Mouse (Mus musculus) hindbrain, postnatal 0 days (tissue): ENCODE results near the gene Naip2. TPM values are rescaled to one million over a fixed set of nuclear protein-coding genes. Genes with fewer than 3 reads are reported as not detected.
"Not testable (repeated sequence)": the region's sequence is repeated elsewhere in the genome, so short reads cannot be mapped to it uniquely, and the experiment has no call there.

Experiments
- ATAC-seq: fragments of 200-750 bp; cut with Nextera tagmentation; 2 replicates; pipeline ENCODE4 v1.8.0; 2017; ENCODE audit warnings: mild to moderate bottlenecking, moderate TSS enrichment, moderate library complexity
- DNase-seq: peaks from one replicate; pipeline ENCODE4 v3.0.0-alpha.2; 2015; ENCODE audit warnings: low spot score
- H3K27ac ChIP-seq: fragments of 300-500 bp; sonication (generic); 2 replicates; pipeline ENCODE4 v1.5.1; 2014; ENCODE audit warnings: mild to moderate bottlenecking
- H3K27me3 ChIP-seq: fragments of 300-500 bp; sonication (generic); 2 replicates; pipeline ENCODE4 v1.6.1; 2014; ENCODE audit warnings: low read length, mixed read lengths; ENCODE audit not compliant: insufficient read depth
- H3K36me3 ChIP-seq: fragments of 300-500 bp; sonication (generic); 2 replicates; pipeline ENCODE4 v1.6.1; 2014; ENCODE audit warnings: low read length, mixed read lengths; ENCODE audit not compliant: insufficient read depth
- H3K4me1 ChIP-seq: fragments of 300-500 bp; sonication (generic); 2 replicates; pipeline ENCODE4 v1.6.1; 2014; ENCODE audit warnings: antibody characterized with exemption, low read length, mixed read lengths; ENCODE audit not compliant: insufficient read depth
- H3K4me2 ChIP-seq: fragments of 300-500 bp; sonication (generic); 2 replicates; pipeline ENCODE4 v1.6.1; 2014; ENCODE audit warnings: low read depth, mild to moderate bottlenecking, low read length, moderate library complexity, mixed read lengths
- H3K4me3 ChIP-seq: fragments of 300-500 bp; sonication (generic); 2 replicates; pipeline ENCODE4 v1.5.1; 2014; ENCODE audit warnings: low read length
- H3K9ac ChIP-seq: fragments of 300-500 bp; sonication (generic); replicated peaks from 2 replicates; pipeline ENCODE4 v1.6.1; 2014; ENCODE audit warnings: mild to moderate bottlenecking, low read length, moderate library complexity, mixed read lengths
- H3K9me3 ChIP-seq: fragments of 300-500 bp; sonication (generic); 2 replicates; pipeline ENCODE4 v1.6.1; 2016; ENCODE audit warnings: low read length, mixed read lengths
- CTCF ChIP-seq: IDR thresholded peaks from 2 replicates; pipeline ENCODE4 v1.5.1; 2016; ENCODE audit warnings: antibody characterized with exemption, control low read depth, low read depth
- WGBS: fragments of 180-500 bp; shearing (Covaris S2); extraction: QIAGEN DNeasy Blood & Tissue Kit; methylation state at CpG from one replicate; pipeline ENCODE4 v1.1.7; 2014; 5-methylcytosine and 5-hydroxymethylcytosine counted together
- polyA plus RNA-seq: library from polyadenylated mRNA; unstranded; fragments of >200 nt; fragmentation: Nextera tagmentation; extraction: Ambion mirVana; gene quantifications from 2 replicates; pipeline ENCODE4 v1.2.1, GENCODE M21; 2015
- total RNA-seq: library from RNA; depleted of rRNA; stranded (reverse); fragments of >200 nt; gene quantifications from 2 replicates; pipeline ENCODE4 v1.2.3, GENCODE M21; 2014

The Naip2 gene
- total and polyA plus RNA-seq, 2 experiments from 2014 or later = 0.11 to 0.37 TPM

DNA sequence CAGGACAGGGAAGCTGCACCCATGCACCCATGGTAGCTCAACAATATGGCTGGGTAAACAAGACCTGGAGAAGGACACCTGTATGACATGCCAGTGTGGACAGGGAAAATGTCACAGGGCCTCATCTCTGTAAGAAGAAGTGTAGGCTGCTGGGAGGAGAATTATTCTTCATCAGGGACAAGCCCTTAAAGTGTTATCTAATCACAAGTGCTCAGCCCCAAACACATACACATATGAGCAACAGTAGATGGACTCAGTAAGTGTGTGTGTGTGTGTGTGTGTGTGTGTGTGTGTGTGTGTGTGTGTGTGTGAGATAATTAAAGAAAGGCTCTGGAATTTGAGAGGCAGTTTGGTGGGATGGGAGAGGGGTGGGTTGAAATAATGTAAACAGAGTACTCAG lies 1.1 kb downstream of the Naip2 start:
- ATAC-seq (no peak), DNase-seq (no peak)
- Histone ChIP-seq H3K9ac (no peak overlapping the region), H3K4me2 (no peak overlapping the region), H3K36me3 (no peaks in the 10 kb centered on the region), H3K4me1 (no peaks in the 10 kb centered on the region), H3K9me3 (no peaks in the 10 kb centered on the region), H3K27me3 (no peaks in the 10 kb centered on the region), H3K27ac (no peak overlapping the region), H3K4me3 (no peak overlapping the region)
- TF ChIP-seq CTCF = no peak

DNA sequence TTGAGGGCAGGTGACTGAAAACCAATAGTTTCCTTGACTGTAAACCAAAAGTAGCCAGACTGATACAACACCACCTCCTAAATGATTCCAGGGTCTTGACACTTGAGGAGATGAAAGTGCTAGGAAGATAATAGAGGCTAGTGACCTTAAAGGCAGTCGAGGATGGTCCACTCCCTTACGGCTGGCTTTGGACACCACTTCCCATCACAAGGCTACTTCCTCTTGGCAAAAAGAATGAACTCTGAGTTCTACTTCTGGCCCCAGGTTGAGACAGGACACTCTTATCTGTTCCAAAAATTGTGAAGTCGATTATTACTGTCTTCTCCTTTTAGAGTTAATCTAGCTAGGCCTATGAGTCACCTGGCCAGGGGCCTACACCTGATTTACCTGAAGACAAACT lies 6.5 kb downstream of the Naip2 start:
- no peak for ATAC-seq
- H3K9ac ChIP-seq = no peak overlapping the region

DNA sequence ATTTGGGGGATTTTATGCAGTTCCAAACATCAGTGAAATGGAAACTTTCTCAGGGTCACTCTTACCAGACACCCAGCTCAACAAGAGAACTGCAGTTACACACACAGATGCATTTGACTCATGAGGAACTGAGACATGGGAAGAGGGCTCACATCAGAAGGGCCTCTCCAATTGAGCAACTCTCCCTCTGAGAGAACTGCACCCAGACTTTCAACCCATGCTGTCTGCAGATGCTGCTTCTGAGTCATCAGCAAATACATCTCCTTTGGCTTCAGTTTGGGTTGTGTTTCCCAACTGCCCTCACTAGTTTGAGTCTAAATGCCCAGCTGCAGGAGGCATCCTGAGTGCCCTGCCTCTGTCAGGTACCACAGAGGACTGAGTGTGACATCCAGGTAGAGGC lies 18.8 kb downstream of the Naip2 start:
- H3K4me3 ChIP-seq, ATAC-seq, H3K27me3 ChIP-seq: not testable (repeated sequence)

More for the DNA sequence above, 6.5 kb downstream of the Naip2 start:
- DNase-seq = no peak
- Histone ChIP-seq H3K27ac (no peak overlapping the region), H3K4me3 (no peak overlapping the region), H3K36me3 (no peaks in the 10 kb centered on the region), H3K4me1 (no peaks in the 10 kb centered on the region), H3K27me3 (no peaks in the 10 kb centered on the region), H3K4me2 (no peak overlapping the region), H3K9me3 (no peaks in the 10 kb centered on the region)
- TF ChIP-seq CTCF = no peak
- WGBS = 84% methylated on average over 3 of the region's 3 CpGs

DNA sequence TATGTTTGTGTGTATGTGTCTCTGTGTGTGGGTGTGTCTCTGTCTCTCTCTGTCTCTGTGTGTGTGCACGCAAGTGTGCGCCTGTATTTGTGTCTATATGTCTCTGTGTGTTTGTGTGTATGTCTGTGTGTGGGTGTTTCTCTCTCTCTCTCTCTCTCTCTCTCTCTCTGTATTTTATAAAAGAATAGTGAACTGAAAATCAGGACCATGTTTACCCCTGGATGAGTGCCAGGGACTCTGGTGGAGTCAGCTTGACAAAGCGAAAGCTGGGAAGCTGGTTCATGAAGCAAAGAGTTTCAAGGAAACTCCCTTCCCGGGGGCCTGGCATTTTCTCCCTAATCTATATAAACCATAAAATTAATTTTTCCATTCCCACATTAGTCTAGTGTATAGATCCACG lies 27.5 kb downstream of the Naip2 start:
- not testable (repeated sequence) for H3K4me1 ChIP-seq, H3K9me3 ChIP-seq, H3K27ac ChIP-seq, H3K4me3 ChIP-seq, DNase-seq, H3K4me2 ChIP-seq, H3K27me3 ChIP-seq, H3K9ac ChIP-seq, H3K36me3 ChIP-seq, ATAC-seq
- 74% methylated on average over 3 of the region's 5 CpGs for WGBS

More for the DNA sequence above, 18.8 kb downstream of the Naip2 start:
- not testable (repeated sequence) for DNase-seq, H3K9ac ChIP-seq, H3K4me1 ChIP-seq, H3K4me2 ChIP-seq, H3K36me3 ChIP-seq, H3K27ac ChIP-seq, H3K9me3 ChIP-seq

DNA sequence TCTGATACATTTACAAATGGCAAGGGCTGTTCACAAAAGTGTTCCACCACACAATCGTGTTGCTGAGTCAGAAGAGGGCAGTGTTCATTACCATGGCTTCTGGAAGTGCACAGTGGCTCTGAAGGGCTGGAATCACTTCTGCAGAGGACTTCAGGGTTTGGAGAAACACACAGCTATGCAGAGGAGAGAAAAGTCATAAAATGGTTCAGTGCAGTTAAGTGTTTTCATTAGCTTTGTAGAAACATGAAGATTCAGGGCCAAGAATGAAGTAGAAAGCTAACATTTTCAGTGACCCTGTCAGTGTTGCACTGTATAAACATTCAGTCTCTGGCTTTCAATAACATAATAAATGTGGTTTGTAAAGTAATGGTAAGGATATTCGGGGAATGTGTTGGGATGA lies 35.5 kb downstream of the Naip2 start:
- not testable (repeated sequence) for H3K27me3 ChIP-seq, H3K4me2 ChIP-seq, ATAC-seq, H3K9me3 ChIP-seq, DNase-seq, H3K27ac ChIP-seq, H3K9ac ChIP-seq, H3K36me3 ChIP-seq, H3K4me1 ChIP-seq, H3K4me3 ChIP-seq
- WGBS = 68% methylated on average over 2 of the region's 2 CpGs

DNA sequence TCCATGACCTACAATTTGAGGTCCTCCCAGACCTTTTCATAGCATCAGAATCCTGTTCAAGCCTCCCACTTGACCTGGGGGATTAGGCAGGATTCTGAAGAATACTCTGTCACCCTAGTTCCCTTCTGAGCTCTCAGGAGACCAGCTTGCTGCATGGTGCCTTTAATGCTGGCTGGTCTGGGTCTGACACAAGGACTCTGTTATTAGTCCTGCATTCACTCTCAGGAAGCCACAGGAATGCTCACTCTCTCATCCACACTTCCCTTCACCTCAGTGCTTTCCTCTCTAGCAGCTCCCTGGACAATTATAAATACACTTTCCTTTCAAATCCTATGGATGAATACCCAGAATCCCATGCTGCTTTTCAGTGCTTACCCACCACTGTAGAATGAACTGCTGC lies 39.4 kb downstream of the Naip2 start:
- H3K9ac ChIP-seq, H3K27me3 ChIP-seq, H3K9me3 ChIP-seq, H3K4me3 ChIP-seq, H3K27ac ChIP-seq, H3K4me1 ChIP-seq, ATAC-seq, DNase-seq, H3K4me2 ChIP-seq, H3K36me3 ChIP-seq: not testable (repeated sequence)

DNA sequence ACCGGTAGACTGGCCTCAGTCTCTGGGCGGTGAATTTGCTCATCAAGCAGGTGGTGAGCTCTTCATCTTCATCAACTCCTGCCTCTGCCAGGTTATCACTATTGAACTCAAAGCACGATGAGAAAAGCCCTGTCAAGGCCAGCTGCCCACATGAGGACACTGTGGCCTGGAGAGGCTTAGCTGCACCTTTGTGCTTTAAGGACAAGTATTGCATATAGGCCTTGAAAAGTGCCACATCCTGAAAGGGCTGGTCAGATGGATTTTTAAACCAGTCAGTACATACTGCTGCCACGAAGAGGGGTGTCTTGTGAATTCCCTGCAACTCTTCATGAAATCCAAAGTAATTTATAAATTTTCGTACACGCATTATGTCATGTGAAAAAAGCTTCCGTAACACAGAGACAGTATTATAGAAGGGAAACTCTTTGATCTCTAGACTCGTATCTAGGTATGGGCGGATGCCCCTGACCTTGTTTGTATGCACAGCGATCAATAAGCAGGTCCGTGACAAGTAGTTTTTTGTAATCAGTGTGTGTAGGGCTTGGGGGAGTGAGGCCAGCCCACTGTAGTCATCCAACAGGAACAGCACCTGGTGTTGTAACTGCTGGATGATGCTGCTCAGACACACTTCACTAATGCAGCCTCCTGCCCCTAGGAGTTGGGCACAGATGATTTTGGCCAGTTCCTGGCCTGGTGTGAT lies 40.6 kb downstream of the Naip2 start:
- H3K27me3 ChIP-seq, H3K27ac ChIP-seq, H3K9ac ChIP-seq, DNase-seq, H3K36me3 ChIP-seq, H3K9me3 ChIP-seq, H3K4me3 ChIP-seq, ATAC-seq, H3K4me1 ChIP-seq, H3K4me2 ChIP-seq: not testable (repeated sequence)
- WGBS = 89% methylated on average over 11 of the region's 11 CpGs
